Mouse (Mus musculus) liver (tissue): ENCODE measurements around the gene Hspb7.
A peak's percentile ranks its signal among the peaks of the same experiment; 100 is the strongest.

Experiments used
- DNase-seq: peaks from one replicate; pipeline ENCODE4 v3.0.0-alpha.2; 2020; ENCODE audit warnings: mixed read lengths

The Hspb7 gene

GRCm38 (mm10) chr4:141420886-141421285, 307 bp downstream of the Hspb7 start:
- DNase-seq = no peak

GRCm38 (mm10) chr4:141421423-141421822, 844 bp downstream of the Hspb7 start:
- DNase-seq = no peak

GRCm38 (mm10) chr4:141422841-141423240, 2.3 kb downstream of the Hspb7 start:
- no peak for DNase-seq

- DNase-seq = no peak
These were observed 2.7 kb downstream of the Hspb7 start for GRCm38 (mm10) chr4:141423288-141423687.

- DNase-seq = no peak
These were observed 3.3 kb downstream of the Hspb7 start for GRCm38 (mm10) chr4:141423691-141424431.

- peak; percentile 19 for DNase-seq
These were observed 5.2 kb downstream of the Hspb7 start for GRCm38 (mm10) chr4:141425484-141426479.

GRCm38 (mm10) chr4:141426796-141427745, 6.5 kb downstream of the Hspb7 start:
- DNase-seq = no peak

GRCm38 (mm10) chr4:141427921-141428320, 7.3 kb downstream of the Hspb7 start:
- no peak for DNase-seq

- DNase-seq = no peak
These were observed 8.8 kb downstream of the Hspb7 start for GRCm38 (mm10) chr4:141429381-141429780.

GRCm38 (mm10) chr4:141429847-141430246, 9.3 kb downstream of the Hspb7 start:
- no peak for DNase-seq

GRCm38 (mm10) chr4:141430997-141431396, 10.4 kb downstream of the Hspb7 start:
- DNase-seq = peak; percentile 76

GRCm38 (mm10) chr4:141432666-141433065, 12.1 kb downstream of the Hspb7 start:
- DNase-seq = no peak

- DNase-seq = no peak
These were observed 12.6 kb downstream of the Hspb7 start for GRCm38 (mm10) chr4:141433191-141433590.

GRCm38 (mm10) chr4:141435974-141436373, 15.4 kb downstream of the Hspb7 start, which contains the start of gene Srarp:
Srarp (minus strand) TSS chr4:141436105.
- DNase-seq = no peak

GRCm38 (mm10) chr4:141439083-141439803, 18.7 kb downstream of the Hspb7 start:
- DNase-seq = no peak

- no peak for DNase-seq
These were observed 20.3 kb downstream of the Hspb7 start for GRCm38 (mm10) chr4:141440877-141441276.

- DNase-seq = no peak
These were observed 23.3 kb downstream of the Hspb7 start for GRCm38 (mm10) chr4:141443641-141444429.

- peak; percentile 90 for DNase-seq
These were observed 24.1 kb downstream of the Hspb7 start, which contains the start of gene Zbtb17 for GRCm38 (mm10) chr4:141444451-141445327. Zbtb17 (plus strand) TSS chr4:141444654.

- DNase-seq = no peak
These were observed 24.7 kb downstream of the Hspb7 start for GRCm38 (mm10) chr4:141445328-141445720.

- DNase-seq = no peak
These were observed 25.6 kb downstream of the Hspb7 start for GRCm38 (mm10) chr4:141446211-141446610.
